Mouse (Mus musculus) layer of hippocampus, adult 9-10 months (tissue): ENCODE data around the gene Uncx.

Experiments
- DNase-seq: peaks from one replicate; pipeline ENCODE4 v3.0.0; 2022; ENCODE audit warnings: low spot score

Uncx gene

GRCm38 (mm10) chr5:139543214-139543613 is at the start of gene Uncx:
Uncx (plus strand) TSS chr5:139543494.
- DNase-seq, result no peak

- DNase-seq, result no peak
Measured at GRCm38 (mm10) chr5:139493690-139494089, 49.6 kb upstream of the Uncx start.

GRCm38 (mm10) chr5:139495019-139495669 is 48.1 kb upstream of the Uncx start:
- DNase-seq, result no peak

- no peak for DNase-seq
Measured at GRCm38 (mm10) chr5:139496939-139497338, 46.4 kb upstream of the Uncx start.

- no peak for DNase-seq
Measured at GRCm38 (mm10) chr5:139498791-139499190, 44.5 kb upstream of the Uncx start.

- no peak for DNase-seq
Measured at GRCm38 (mm10) chr5:139502281-139502680, 41.0 kb upstream of the Uncx start.

- peak; percentile 65 for DNase-seq
Measured at GRCm38 (mm10) chr5:139505073-139505606, 38.2 kb upstream of the Uncx start.

GRCm38 (mm10) chr5:139506207-139506606 is 37.1 kb upstream of the Uncx start:
- DNase-seq, result no peak

GRCm38 (mm10) chr5:139510682-139511366 is 32.5 kb upstream of the Uncx start:
- no peak for DNase-seq

- DNase-seq, result no peak
Measured at GRCm38 (mm10) chr5:139512201-139512600, 31.1 kb upstream of the Uncx start.

- DNase-seq, result no peak
Measured at GRCm38 (mm10) chr5:139516281-139516680, 27.0 kb upstream of the Uncx start.

- no peak for DNase-seq
Measured at GRCm38 (mm10) chr5:139520069-139520834, 23.0 kb upstream of the Uncx start.

GRCm38 (mm10) chr5:139521987-139522386 is 21.3 kb upstream of the Uncx start:
- DNase-seq, result no peak

- DNase-seq, result no peak
Measured at GRCm38 (mm10) chr5:139528851-139529250, 14.4 kb upstream of the Uncx start.

- DNase-seq, result no peak
Measured at GRCm38 (mm10) chr5:139535386-139535919, 7.8 kb upstream of the Uncx start.

GRCm38 (mm10) chr5:139536211-139536910 is 6.9 kb upstream of the Uncx start:
- peak; percentile 55 for DNase-seq

- DNase-seq, result no peak
Measured at GRCm38 (mm10) chr5:139536911-139537738, 6.2 kb upstream of the Uncx start.

GRCm38 (mm10) chr5:139537739-139538135 is 5.6 kb upstream of the Uncx start:
- DNase-seq, result no peak

GRCm38 (mm10) chr5:139541151-139542042 is 1.9 kb upstream of the Uncx start:
- no peak for DNase-seq

GRCm38 (mm10) chr5:139542043-139542365 is 1.3 kb upstream of the Uncx start:
- no peak for DNase-seq
